Mouse (Mus musculus) cerebellum, postnatal 25 days (tissue): ENCODE results near the gene Armcx6.
"Not testable (repeated sequence)": the region's sequence is repeated elsewhere in the genome, so short reads cannot be mapped to it uniquely, and the experiment has no call there.

Experiments used
- DNase-seq, 2 experiments: peaks; one replicate each; pipeline ENCODE4 v3.0.0; 2021; ENCODE audit warnings: mixed read lengths in 2 of 2

Armcx6 gene

GRCm38 (mm10) chrX:134750764-134751592, at the start of gene Armcx6:
Armcx6 (minus strand) TSS chrX:134751417.
- peak; percentile 65 to 78 for DNase-seq

DNA sequence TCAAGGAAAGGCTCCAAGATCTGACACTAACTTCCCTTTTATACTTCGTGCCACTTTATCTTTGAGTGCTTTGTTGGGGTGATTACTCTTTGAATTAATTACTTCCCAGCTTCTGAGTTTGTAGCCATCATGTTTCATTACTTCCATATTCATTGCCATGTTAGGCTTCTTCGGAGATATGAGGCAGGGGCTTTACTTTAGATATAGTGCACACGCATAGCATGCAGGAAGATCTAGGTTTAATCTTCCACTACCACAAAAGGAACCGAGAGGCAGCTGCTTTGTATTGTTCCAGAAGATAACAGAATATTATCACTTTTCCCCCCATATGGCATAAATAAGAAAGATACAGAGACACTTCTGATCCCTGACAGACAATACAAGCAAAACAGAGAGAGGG, 36.5 kb upstream of the Armcx6 start:
- no peak for DNase-seq

- not testable (repeated sequence) for DNase-seq
These were observed 12.4 kb upstream of the Armcx6 start for GRCm38 (mm10) chrX:134763428-134764198.

DNA sequence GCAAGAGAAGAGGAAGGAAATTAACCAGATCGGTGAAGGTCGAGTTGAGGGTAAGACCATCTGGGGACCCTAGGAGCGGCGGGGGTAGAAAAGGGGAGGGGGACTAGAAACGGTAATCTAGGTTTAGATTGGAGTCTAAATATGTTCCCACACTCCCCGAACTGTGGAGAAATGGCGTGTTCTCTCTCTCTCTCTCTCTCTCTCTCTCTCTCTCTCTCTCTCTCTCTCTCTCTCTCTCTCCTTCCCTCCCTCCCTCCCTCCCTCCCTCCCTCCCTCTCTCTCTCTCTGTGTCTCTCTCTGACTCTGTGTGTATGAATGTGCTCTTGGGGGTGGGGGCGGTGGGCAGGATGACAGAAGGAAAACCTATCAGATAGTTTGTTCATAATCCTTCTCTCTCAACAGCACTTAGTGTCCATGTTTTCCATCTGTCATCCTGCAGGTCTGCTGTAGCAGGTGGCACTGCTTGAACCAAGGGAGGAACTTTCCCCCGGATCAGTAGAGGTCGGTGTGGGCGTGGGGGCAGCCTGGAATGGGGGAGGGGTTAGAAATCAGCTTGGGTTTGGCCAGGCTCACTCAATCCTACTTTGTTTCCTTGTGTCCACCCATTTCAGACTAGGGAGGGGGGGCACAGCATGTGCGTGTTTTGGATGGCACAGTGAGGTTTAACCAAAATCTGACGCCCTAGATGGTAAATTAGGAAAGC, 6.2 kb upstream of the Armcx6 start:
- DNase-seq = peak; percentile 11 to 17

- DNase-seq = peak; percentile 61 to 74
These were observed 5.4 kb upstream of the Armcx6 start, which contains the start of gene Armcx3 for GRCm38 (mm10) chrX:134756434-134757292. Armcx3 (plus strand) TSS chrX:134756595.

GRCm38 (mm10) chrX:134752584-134752983, 1.4 kb upstream of the Armcx6 start:
- no peak for DNase-seq

GRCm38 (mm10) chrX:134751910-134752309, 693 bp upstream of the Armcx6 start:
- DNase-seq = no peak

DNA sequence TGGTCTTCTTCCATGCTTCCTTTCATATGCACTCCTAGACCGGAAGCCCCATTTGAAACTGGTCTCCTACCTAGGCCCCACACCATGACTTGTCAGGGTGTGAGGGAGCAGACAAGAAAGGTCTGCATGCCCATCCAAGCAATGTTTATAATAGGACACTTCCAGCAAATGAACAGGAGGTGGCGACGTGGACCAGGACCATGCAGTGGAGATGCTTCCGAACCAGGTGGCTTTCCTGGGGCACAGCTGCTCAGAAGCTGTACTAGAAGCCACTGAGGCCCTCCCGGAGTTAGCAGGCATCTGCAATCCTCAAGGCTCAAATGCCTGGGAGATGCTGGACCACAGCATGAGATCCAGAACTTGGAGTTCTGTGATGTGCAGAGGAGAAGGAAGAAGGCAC, 4.8 kb downstream of the Armcx6 start:
- peak; percentile 52 to 62 for DNase-seq

- no peak for DNase-seq
These were observed 9.4 kb downstream of the Armcx6 start for GRCm38 (mm10) chrX:134741862-134742261.

DNA sequence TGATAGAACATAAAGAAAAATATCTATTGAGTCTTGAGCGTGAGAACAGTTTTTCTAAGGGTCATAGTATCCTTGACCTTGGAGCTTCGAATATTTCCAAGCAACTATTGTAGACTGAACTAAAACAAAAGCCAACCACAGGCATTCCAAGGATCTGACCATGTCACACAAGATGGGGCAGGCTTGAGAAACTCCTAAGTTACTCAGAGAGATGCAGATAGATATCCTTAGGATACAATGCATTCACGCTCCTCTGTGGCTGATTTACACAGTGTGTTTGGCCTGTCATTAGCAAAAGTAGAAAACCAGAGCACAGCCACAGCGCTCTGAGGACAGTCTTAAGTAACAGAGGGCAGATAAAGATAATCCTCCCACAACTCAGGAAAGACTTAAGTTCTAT, 12.1 kb downstream of the Armcx6 start:
- DNase-seq = no peak

DNA sequence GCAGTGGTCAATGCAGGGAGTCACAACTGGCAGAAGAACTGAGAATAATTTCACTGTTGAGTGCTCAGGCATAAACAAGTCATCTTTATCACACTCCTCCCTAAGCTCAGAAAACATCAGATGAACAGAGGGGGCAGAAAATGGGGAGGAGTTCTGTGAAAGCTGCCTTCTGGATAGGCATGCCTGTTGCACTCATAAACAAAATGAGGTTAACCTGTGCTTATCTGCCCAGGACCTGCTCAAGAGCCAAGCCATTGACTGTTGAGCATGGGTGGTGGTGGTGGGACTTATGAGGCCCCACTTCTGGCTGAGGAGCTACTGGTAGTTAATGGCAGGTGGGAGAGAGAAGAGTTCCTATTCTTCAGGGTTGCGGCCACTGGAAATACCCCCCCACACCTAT, 13.4 kb downstream of the Armcx6 start:
- no peak for DNase-seq

DNA sequence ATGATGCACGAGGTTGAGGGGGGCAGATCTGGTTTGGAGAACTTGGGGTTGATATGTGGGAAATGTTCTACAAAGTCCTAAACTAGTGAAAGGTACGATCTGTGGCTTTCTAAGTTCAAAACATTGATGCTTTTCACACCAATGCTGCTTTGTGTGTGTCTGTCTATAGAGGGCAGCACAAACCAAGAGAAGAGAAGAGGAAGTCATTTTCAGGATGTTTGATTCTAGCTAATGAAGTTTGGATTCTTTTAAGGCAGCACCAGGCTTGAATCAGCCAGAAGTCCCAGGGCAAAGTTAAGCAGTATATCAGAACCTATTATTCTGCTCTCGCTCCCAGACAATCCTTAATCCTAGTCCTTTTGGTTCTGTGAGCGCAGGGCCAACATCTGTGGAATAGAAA, 21.4 kb downstream of the Armcx6 start:
- peak in 1 of 2 experiments; percentile 28 for DNase-seq

- not testable (repeated sequence) for DNase-seq
These were observed 27.5 kb downstream of the Armcx6 start for GRCm38 (mm10) chrX:134723762-134724161.

DNA sequence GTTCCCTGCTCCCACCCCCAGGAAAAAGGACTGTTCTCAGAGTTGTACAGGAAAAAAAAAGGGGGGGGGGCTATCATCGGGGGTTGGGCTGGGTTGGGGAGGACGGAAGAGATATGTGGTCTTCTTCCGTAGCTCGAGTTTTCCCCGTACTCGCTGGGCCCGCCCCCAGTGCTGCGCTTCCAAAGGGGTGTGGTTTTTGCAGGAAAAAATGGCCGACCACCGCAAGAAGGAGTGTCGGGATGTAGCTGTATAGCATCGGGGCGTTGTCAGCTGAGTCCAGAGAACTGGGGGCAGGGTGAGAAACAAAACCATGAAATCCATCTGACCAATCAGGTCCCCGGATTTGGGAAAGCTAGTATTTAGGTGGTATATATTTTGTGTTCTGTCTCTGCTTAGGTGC, 32.7 kb downstream of the Armcx6 start:
- DNase-seq = peak; percentile 56 to 72

GRCm38 (mm10) chrX:134717752-134718308, 33.4 kb downstream of the Armcx6 start, which contains the start of gene Armcx1:
Armcx1 (plus strand) TSS chrX:134717963.
- peak; percentile 73 to 80 for DNase-seq

- no peak for DNase-seq
These were observed 34.4 kb downstream of the Armcx6 start for GRCm38 (mm10) chrX:134716863-134717262.
